Mouse (Mus musculus) neural tube, embryonic 11.5 days (tissue): ENCODE results near the gene Tenm4. TPM values are rescaled to one million over a fixed set of nuclear protein-coding genes. Genes with fewer than 3 reads are reported as not detected.
A peak's percentile ranks its signal among the peaks of the same experiment; 100 is the strongest.

Source experiments
- ATAC-seq: fragments of 200-750 bp; cut with Nextera tagmentation; 2 replicates; pipeline ENCODE4 v1.8.0; 2017; ENCODE audit warnings: moderate number of reproducible peaks, mild to moderate bottlenecking, moderate TSS enrichment, moderate library complexity; ENCODE audit not compliant: insufficient read depth, low FRiP score, low TSS enrichment
- DNase-seq: peaks from one replicate; pipeline ENCODE4 v3.0.0-alpha.2; 2015; ENCODE audit warnings: low spot score
- H3K27ac ChIP-seq: fragments of 300-500 bp; sonication (generic); 2 replicates; pipeline ENCODE4 v1.5.1; 2014; ENCODE audit warnings: low read depth, mild to moderate bottlenecking, low read length
- H3K27me3 ChIP-seq: fragments of 300-500 bp; sonication (generic); 2 replicates; pipeline ENCODE4 v1.6.1; 2014; ENCODE audit warnings: mild to moderate bottlenecking, low read length, mixed read lengths; ENCODE audit not compliant: control insufficient read depth, insufficient read depth
- H3K36me3 ChIP-seq: fragments of 300-500 bp; sonication (generic); 2 replicates; pipeline ENCODE4 v1.6.1; 2014; ENCODE audit warnings: mild to moderate bottlenecking, low read length, moderate library complexity, mixed read lengths; ENCODE audit not compliant: control insufficient read depth, insufficient read depth
- H3K4me1 ChIP-seq: fragments of 300-500 bp; sonication (generic); 2 replicates; pipeline ENCODE4 v1.6.1; 2014; ENCODE audit warnings: low read length, mixed read lengths; ENCODE audit not compliant: control insufficient read depth, insufficient read depth
- H3K4me2 ChIP-seq: fragments of 300-500 bp; sonication (generic); 2 replicates; pipeline ENCODE4 v1.6.1; 2014; ENCODE audit warnings: low read depth, mild to moderate bottlenecking, moderate library complexity
- H3K4me3 ChIP-seq: fragments of 300-500 bp; sonication (generic); 2 replicates; pipeline ENCODE4 v1.5.1; 2014; ENCODE audit warnings: low read depth, low read length
- H3K9ac ChIP-seq: fragments of 300-500 bp; sonication (generic); 2 replicates; pipeline ENCODE4 v1.6.1; 2014; ENCODE audit warnings: mild to moderate bottlenecking, low read length
- H3K9me3 ChIP-seq: fragments of 300-500 bp; sonication (generic); 2 replicates; pipeline ENCODE4 v1.6.1; 2016; ENCODE audit warnings: low read length; ENCODE audit not compliant: control insufficient read depth
- WGBS: fragments of 180-500 bp; shearing (Covaris S2); extraction: QIAGEN DNeasy Blood & Tissue Kit; methylation state at CpG from one replicate; pipeline ENCODE4 v1.1.7; 2014; 5-methylcytosine and 5-hydroxymethylcytosine counted together
- polyA plus RNA-seq: library from polyadenylated mRNA; unstranded; fragments of >200 nt; fragmentation: Nextera tagmentation; extraction: Ambion mirVana; gene quantifications from 2 replicates; pipeline ENCODE4 v1.2.1, GENCODE M21; 2014

Tenm4 gene
- polyA plus RNA-seq, 1 experiment from 2014 or later = 32.7 TPM

DNA sequence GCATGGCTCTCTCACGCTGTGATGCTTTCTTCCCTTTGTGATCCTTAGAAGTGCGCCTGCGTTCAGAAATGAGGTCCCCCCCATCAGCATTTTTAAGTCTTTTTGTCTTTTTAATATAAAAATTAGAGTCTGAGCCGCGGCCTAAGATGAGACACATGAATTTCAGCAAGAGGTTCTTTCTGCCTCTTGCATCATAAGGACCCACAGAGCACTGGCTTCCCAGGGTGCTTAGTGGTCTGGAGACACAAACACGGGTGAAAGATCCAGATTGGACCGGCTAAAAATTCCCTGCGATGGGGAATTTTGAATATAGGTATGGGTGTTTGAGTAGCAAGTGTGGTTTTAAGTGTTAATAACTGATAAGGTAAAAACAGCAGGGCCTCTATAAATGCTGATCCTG, 5.7 kb downstream of the Tenm4 start:
- DNase-seq (no peak), ATAC-seq (no peak)
- Histone ChIP-seq H3K9ac (no peak overlapping the region), H3K4me2 (no peak overlapping the region), H3K4me3 (no peak overlapping the region), H3K27ac (no peak overlapping the region), H3K4me1 (no peaks in the 10 kb centered on the region), H3K27me3 (no peaks in the 10 kb centered on the region), H3K9me3 (no peaks in the 10 kb centered on the region), H3K36me3 (no peaks in the 10 kb centered on the region)
- WGBS = 91% methylated on average over 8 of the region's 8 CpGs

DNA sequence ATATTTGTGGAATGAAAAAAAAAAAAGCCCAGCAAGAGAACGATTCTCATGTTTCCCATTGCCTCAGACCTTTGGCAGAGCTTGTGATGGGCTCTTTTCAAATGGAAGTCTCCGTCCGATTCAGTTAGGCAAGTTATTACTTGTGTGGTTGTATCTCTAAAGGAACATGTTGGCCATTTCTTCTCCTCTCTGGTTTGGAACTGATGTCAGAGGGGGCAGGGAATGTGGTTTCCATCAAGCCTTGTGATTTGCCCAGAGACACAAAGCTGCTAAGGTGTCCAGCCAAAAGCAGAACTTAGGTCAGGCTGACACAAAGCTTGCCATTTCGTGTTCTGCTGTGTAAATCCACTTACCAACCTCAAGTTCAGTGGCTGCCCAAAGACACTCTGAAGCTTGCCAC, 10.7 kb downstream of the Tenm4 start:
- Histone ChIP-seq H3K4me1 (no peaks in the 10 kb centered on the region), H3K36me3 (no peaks in the 10 kb centered on the region), H3K27me3 (no peaks in the 10 kb centered on the region), H3K9me3 (no peaks in the 10 kb centered on the region), H3K4me3 (no peak overlapping the region), H3K27ac (no peak overlapping the region), H3K4me2 (no peak overlapping the region), H3K9ac (no peak overlapping the region)
- ATAC-seq = no peak
- 92% methylated on average over 4 of the region's 4 CpGs for WGBS
- DNase-seq = no peak

DNA sequence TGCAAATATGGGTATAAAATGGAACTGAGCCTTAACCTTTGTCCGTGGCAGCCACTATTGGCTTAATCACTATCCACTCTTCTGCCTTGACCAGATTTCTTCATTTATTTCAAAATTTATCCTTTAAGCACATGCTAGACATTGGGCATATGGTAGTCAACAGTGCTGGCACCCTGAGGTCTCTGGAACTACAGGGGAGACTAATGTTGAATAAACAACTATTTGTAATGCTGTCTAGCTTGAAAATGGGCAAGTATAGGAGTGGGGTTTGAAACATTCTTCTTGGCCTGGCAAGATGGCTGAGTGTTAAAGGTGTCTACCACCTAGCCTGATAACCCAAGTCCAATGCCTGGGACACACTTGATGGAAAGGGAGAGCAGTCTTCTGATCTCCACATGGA, 12.1 kb downstream of the Tenm4 start:
- Histone ChIP-seq H3K9me3 (no peaks in the 10 kb centered on the region), H3K4me2 (no peak overlapping the region), H3K4me1 (no peaks in the 10 kb centered on the region), H3K27ac (no peak overlapping the region), H3K27me3 (no peaks in the 10 kb centered on the region), H3K4me3 (no peak overlapping the region), H3K36me3 (no peaks in the 10 kb centered on the region), H3K9ac (no peak overlapping the region)
- WGBS = 83% methylated on average over 1 of the region's 1 CpGs
- DNase-seq (no peak), ATAC-seq (no peak)

DNA sequence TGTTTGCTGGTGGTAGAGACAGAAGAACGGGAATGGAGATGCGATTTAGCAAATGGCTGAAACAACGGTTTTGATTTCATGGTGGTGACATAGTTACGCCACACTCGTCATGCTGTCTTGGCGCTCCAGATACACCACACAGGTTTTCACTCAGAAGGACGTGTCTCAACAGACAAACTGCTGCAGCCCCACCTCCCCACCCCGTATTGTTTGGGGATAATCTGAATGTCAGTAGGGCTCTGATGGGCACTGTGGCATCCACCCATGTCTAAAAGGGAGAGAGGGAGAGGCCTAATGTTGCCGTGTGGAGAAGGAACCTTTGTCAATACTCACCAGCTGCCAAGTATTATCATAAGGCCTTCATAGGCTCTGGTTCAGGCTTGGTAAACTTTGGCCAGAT, 14.4 kb downstream of the Tenm4 start:
- H3K36me3 ChIP-seq = no peaks in the 10 kb centered on the region
- no peaks in the 10 kb centered on the region for H3K4me1 ChIP-seq
- H3K9ac ChIP-seq = no peak overlapping the region
- WGBS = 75% methylated on average over 9 of the region's 9 CpGs
- ATAC-seq = no peak
- no peaks in the 10 kb centered on the region for H3K27me3 ChIP-seq
- H3K27ac ChIP-seq = no peak overlapping the region
- no peaks in the 10 kb centered on the region for H3K9me3 ChIP-seq
- no peak overlapping the region for H3K4me2 ChIP-seq
- no peak for DNase-seq
- H3K4me3 ChIP-seq = no peak overlapping the region

DNA sequence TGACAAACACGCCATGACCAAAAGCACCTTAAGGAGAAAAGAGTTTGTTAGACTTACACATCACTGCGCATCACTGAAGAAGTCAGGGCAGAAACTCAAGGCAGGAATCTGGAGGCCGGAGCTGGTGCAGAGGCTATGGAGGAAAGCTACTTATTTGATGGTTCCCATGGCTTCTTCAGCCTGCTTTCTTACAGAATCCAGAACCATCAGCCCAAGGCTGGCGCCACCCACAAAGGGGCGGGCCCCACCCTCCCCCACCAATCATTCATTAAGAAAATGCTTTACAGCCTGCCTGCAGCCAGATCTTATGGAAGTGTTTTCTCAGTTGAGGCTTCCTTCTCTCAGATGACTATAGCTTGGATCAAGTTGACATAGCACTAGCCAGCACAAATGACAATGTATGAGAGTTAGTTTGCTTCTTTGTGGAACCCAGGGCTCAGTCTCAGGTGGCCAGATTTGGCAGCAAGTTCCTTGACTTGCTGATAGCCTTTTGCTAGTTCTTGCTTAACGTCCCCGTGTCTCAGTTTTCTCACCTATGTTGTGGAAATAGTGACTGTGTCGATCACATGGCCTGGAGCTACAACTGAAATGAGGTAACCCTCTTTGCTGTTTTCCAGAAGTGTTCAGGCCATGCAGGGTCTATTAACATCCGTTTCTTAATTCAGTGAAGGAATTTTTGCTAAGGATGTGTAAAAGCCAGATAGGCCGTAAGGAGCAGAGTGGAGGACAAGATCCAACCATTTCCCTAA, 32.9 kb downstream of the Tenm4 start:
- Histone ChIP-seq H3K36me3 (no peaks in the 10 kb centered on the region), H3K4me2 (no peak overlapping the region), H3K27ac (no peak overlapping the region), H3K27me3 (no peaks in the 10 kb centered on the region), H3K4me1 (no peaks in the 10 kb centered on the region), H3K9me3 (no peaks in the 10 kb centered on the region), H3K4me3 (no peak overlapping the region), H3K9ac (no peak overlapping the region)
- ATAC-seq = no peak
- 73% methylated on average over 10 of the region's 10 CpGs for WGBS
- no peak for DNase-seq

DNA sequence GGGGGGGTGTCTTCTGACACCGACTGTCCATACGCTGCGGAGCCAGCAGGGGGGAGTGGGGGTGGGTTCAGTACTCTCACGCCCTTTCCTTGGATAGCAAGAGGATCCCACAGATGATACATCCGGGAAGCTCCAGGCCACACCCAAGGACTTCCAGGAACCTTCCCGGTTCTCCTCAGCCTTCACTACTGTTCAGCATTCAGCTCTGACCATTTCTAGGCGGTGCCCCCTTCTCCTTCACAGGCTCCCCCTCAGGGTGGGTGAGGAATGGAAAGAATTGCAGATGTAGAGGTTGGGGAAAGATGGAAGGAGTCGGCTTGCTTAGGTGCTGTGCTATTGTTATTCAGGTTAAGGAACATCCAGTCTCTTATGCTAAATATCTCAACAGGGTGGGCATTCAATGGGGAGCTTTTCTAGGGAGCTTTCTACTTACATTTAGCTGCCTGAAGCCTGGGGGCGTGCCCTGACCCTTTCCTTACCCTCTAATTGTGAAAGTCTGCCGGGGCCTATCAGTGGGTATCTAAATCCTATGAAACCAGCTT, 33.8 kb downstream of the Tenm4 start:
- H3K27ac ChIP-seq = no peak overlapping the region
- DNase-seq (no peak), ATAC-seq (no peak)
- H3K4me2 ChIP-seq = no peak overlapping the region
- no peaks in the 10 kb centered on the region for H3K4me1 ChIP-seq
- H3K9me3 ChIP-seq = no peaks in the 10 kb centered on the region
- no peak overlapping the region for H3K9ac ChIP-seq
- no peaks in the 10 kb centered on the region for H3K36me3 ChIP-seq
- no peak overlapping the region for H3K4me3 ChIP-seq
- WGBS = 21% methylated on average over 10 of the region's 10 CpGs
- H3K27me3 ChIP-seq = no peaks in the 10 kb centered on the region

DNA sequence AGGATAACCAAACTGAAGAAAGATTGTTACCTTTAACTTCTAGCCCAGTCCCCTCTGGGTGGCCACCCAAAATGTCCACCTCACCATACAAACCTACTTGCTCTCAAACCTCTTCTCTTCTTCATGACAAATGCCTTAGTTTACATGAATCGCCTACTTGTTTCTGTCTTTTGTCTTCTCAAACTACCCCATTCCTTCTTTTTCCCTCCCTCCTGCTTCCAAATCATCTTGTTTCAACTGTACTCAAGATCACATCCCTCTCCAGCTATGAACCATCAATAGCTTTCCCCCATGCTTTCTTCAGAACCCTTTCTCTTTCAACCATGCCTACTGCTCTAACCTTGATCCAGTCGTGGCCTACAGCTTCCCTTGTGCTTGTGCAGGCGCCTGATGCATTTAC, 36.0 kb downstream of the Tenm4 start:
- 78% methylated on average over 3 of the region's 3 CpGs for WGBS
- ATAC-seq (no peak), DNase-seq (no peak)
- Histone ChIP-seq H3K27me3 (no peaks in the 10 kb centered on the region), H3K9me3 (no peaks in the 10 kb centered on the region), H3K36me3 (no peaks in the 10 kb centered on the region), H3K4me2 (no peak overlapping the region), H3K27ac (no peak overlapping the region), H3K9ac (no peak overlapping the region), H3K4me3 (no peak overlapping the region), H3K4me1 (peaks cover 7% of the 10 kb centered on the region)

DNA sequence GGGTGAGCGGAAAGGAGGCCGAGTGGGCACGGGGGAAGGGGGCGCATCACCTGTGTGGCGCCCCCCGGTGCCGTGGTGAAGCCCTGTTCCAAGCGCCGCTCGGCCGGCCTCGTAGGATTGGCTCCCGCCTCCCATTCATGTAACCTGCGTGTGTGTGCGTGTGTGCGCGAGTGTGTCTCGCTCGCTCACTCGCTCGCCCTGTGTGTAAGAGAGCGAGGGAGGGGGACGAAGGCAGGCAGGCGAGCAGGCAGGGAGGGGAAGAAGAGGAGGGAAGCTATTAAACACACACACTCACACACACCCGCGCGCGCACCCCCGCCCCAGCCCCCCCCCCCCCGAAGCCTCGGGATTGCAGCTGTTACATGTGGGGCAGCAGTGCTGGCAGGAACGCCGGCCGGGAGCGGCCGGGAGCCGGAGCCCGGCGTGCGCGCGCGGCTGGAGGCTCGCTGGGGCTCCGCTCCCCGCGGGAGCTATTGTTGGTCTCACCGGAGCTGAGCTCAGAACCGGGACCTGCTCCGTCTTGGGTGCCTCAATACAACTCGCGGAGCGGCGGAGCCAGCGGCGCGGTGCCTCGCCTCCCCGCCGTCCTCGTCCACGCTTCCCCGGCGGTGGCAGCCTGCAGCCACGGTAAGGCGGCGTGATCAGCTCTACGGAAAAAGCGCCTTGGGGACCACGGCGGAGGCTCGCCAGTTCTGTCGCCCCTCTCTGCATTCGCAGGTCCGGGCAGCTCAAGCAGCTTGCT, 38.9 kb downstream of the Tenm4 start:
- Histone ChIP-seq H3K36me3 (no peaks in the 10 kb centered on the region), H3K27ac (peak overlapping the region; percentile 88), H3K4me2 (peak overlapping the region; percentile 84), H3K9me3 (no peaks in the 10 kb centered on the region), H3K4me3 (peak overlapping the region; percentile 72), H3K4me1 (peaks cover 16% of the 10 kb centered on the region), H3K9ac (peak overlapping the region; percentile 90), H3K27me3 (no peaks in the 10 kb centered on the region)
- peak; percentile 77 for DNase-seq
- under 1% methylated on average over 63 of the region's 75 CpGs for WGBS
- ATAC-seq = peak; percentile 53
